In genomic region chr10:63247457-63247856, GRCm38 (mm10) we compare ENCODE assay signal across 24 mouse cellular contexts. TPM values are rescaled to one million over a fixed set of nuclear protein-coding genes. Genes with fewer than 3 reads are reported as not detected.
DNase-seq lines count a peak whose midpoint lies in the region; TF ChIP-seq lines count a peak whose summit lies in the region.
"Had no signal": no experiment of that assay in that cellular context is flagged by ENCODE, and none has a peak within 500 bp of the region (broad histone marks: within the 10 kb centered on the region; RNA-seq: fewer than 3 reads in every experiment).

No protein-coding gene starts in this region.

- H3K27me3 ChIP-seq in liver, adult 2 months (ENCODE audit: control insufficient read depth, insufficient read depth, low read length): no peaks in the 10 kb centered on the region
- H3K27me3 ChIP-seq in CH12.LX (replicated peaks): no peaks in the 10 kb centered on the region
- H3K27me3 ChIP-seq: embryonic facial prominence, embryonic 15.5 days; midbrain, embryonic 15.5 days had no signal

- no peak for TF ChIP-seq RAD21 in CH12.LX (IDR thresholded peaks at IDR 0.05; ENCODE audit: low read depth, low read length)

- peak overlapping the region; percentile 34 for H3K27ac ChIP-seq in liver, adult 2 months (replicated peaks; ENCODE audit: insufficient read depth, low read depth, low read length)
- no peak overlapping the region for H3K27ac ChIP-seq in CH12.LX (ENCODE audit: insufficient read depth, low read depth)
- H3K27ac ChIP-seq: embryonic facial prominence, embryonic 15.5 days; hindbrain, embryonic 10.5 days; hindbrain, postnatal 0 days; midbrain, embryonic 15.5 days; stomach, postnatal 0 days had no signal

- peaks cover 11% of the 10 kb centered on the region; the same call in 1 of the 2 replicates for H3K4me1 ChIP-seq in liver, adult 2 months (ENCODE audit: control insufficient read depth, insufficient read depth, low read length)
- peaks cover 0 to 28% of the 10 kb centered on the region in 2 experiments; a peak in 2 of 4 replicates for H3K4me1 ChIP-seq in CH12.LX (ENCODE audit: control insufficient read depth in 1 of 2, insufficient read depth in 2 of 2)

- peak overlapping the region; percentile 94 for H3K4me2 ChIP-seq in CH12.LX (ENCODE audit: insufficient read depth, low read depth, poor library complexity, severe bottlenecking)
- H3K4me2 ChIP-seq: embryonic facial prominence, embryonic 15.5 days; midbrain, embryonic 15.5 days had no signal

- H3K9ac ChIP-seq in liver, adult 2 months (ENCODE audit: low read depth, low read length): no peak overlapping the region
- peak overlapping the region; percentile 1; the same call in 1 of the 2 replicates for H3K9ac ChIP-seq in CH12.LX (ENCODE audit: insufficient read depth, low read depth)
- H3K9ac ChIP-seq: embryonic facial prominence, embryonic 15.5 days; midbrain, embryonic 15.5 days had no signal

- 13% methylated on average over 7 of the region's 7 CpGs for WGBS in liver, adult 2 months

- peak; percentile 92 for DNase-seq in liver, adult 2 months (ENCODE audit: extremely low read depth, low read depth, low spot score)
- DNase-seq in liver: no peak
- DNase-seq in CH12.LX (ENCODE audit: extremely low read depth): no peak
- peak; percentile 51 for DNase-seq in fat pad, adult 2 months (ENCODE audit: extremely low read depth, low read depth, low spot score)
- peak; percentile 59 for DNase-seq in lung, postnatal 36 days
- DNase-seq in layer of hippocampus, adult 11-12 months (ENCODE audit: low spot score): no peak
- DNase-seq in B cell, adult 2 months: no peak
- DNase-seq in layer of hippocampus, adult 9-11 months: no peak
- DNase-seq: adrenal gland, postnatal 14 days; cerebellum, adult 11 months; cerebellum, postnatal 14 days; kidney, adult 11 months; layer of hippocampus, postnatal 36 days; left cerebral cortex, postnatal 4 days; right cerebral cortex, postnatal 4 days; thymus, postnatal 14 days had no signal

- peaks cover 27% of the 10 kb centered on the region for H3K36me3 ChIP-seq in liver, adult 2 months (ENCODE audit: control insufficient read depth, insufficient read depth, low read length)
- H3K36me3 ChIP-seq in CH12.LX (replicated peaks in 1 of 2; ENCODE audit: control insufficient read depth in 1 of 2, insufficient read depth in 1 of 2, low read length in 1 of 2): peaks cover 15 to 39% of the 10 kb centered on the region in 2 experiments

- dilution Hi-C loops in CH12.LX (cut with MboI; ENCODE audit: extremely low pct_ligation_motif_present, extremely low pct_unique_long_range_greater_than_20kb, low sequenced_read_pairs): no loop called here

- no peak for TF ChIP-seq POLR2A in liver, adult 2 months (IDR thresholded peaks at IDR 0.05; ENCODE audit: extremely low read depth, insufficient read depth, low read length)
- no peak for TF ChIP-seq POLR2A in CH12.LX (IDR thresholded peaks at IDR 0.05; ENCODE audit: low read depth, low read length)

- no peak for TF ChIP-seq CTCF in liver, adult 2 months (IDR thresholded peaks at IDR 0.05; ENCODE audit: low read depth, low read length)
- TF ChIP-seq CTCF in CH12.LX (conservative IDR thresholded peaks at IDR 0.05 in 1 of 2, IDR thresholded peaks at IDR 0.05 in 1 of 2; ENCODE audit: low read depth in 2 of 2, low read length in 2 of 2): no peak

- no peaks in the 10 kb centered on the region for H3K9me3 ChIP-seq in CH12.LX (replicated peaks; ENCODE audit: low read length)
- H3K9me3 ChIP-seq: embryonic facial prominence, embryonic 15.5 days; hindbrain, embryonic 10.5 days; midbrain, embryonic 15.5 days had no signal

- H3K79me2 ChIP-seq in liver, adult 2 months (ENCODE audit: control insufficient read depth, insufficient read depth, low read length): peaks cover 6% of the 10 kb centered on the region; the same call in 1 of the 2 replicates
- H3K79me2 ChIP-seq in CH12.LX (replicated peaks; ENCODE audit: control insufficient read depth, extremely low read depth, insufficient read depth, poor library complexity, severe bottlenecking): peaks cover 54% of the 10 kb centered on the region

- in situ Hi-C loops in CH12.LX (cut with MboI; ENCODE audit: low pct_ligation_motif_present, low pct_unique_long_range_greater_than_20kb, low sequenced_read_pairs): no loop called here

- no peak overlapping the region for H3K4me3 ChIP-seq in liver, adult 2 months (ENCODE audit: insufficient read depth, low read depth, low read length)
- H3K4me3 ChIP-seq in CH12.LX (replicated peaks in 1 of 3; ENCODE audit: low read depth in 2 of 3, low read length in 2 of 3, poor library complexity in 1 of 3): peak overlapping the region in 2 of 3 experiments; percentile 2 to 23
- H3K4me3 ChIP-seq: embryonic facial prominence, embryonic 15.5 days; hindbrain, embryonic 10.5 days; midbrain, embryonic 15.5 days had no signal

- no peak for TF ChIP-seq EP300 in CH12.LX (IDR thresholded peaks at IDR 0.05; ENCODE audit: low read length)

TF ChIP-seq in CH12.LX, 34 proteins besides CTCF, POLR2A, EP300 and RAD21:
- peak; percentile 67; the same call in 1 of the 2 replicates for TF ChIP-seq MXI1 (IDR thresholded peaks at IDR 0.05; ENCODE audit: low read depth, low read length)
- no peak for TF ChIP-seq MEF2A (IDR thresholded peaks at IDR 0.05; ENCODE audit: borderline replicate concordance, low read depth, low read length)

RNA-seq across cellular contexts. Expression of gene Herc4, which starts 3.8 kb away (rescaled TPM):
- 58.5 and 62.2 TPM in 2 replicates for total RNA-seq in liver, adult 2 months (2014; rRNA removed)
- 8.3 and 9.0 TPM in 2 replicates for polyA plus RNA-seq in liver, adult 2 months (2012; rRNA removed)
- total RNA-seq in CH12.LX (2012; rRNA removed): 36.6 TPM in 2 replicates
- 96.1 and 101 TPM in 2 replicates for total RNA-seq in CH12.LX (2014; rRNA removed)
- polyA plus RNA-seq in CH12.LX (2012; ENCODE audit: insufficient read length, low read depth): 56.2 and 68.1 TPM in 2 replicates

RNA-seq across cellular contexts. Expression of gene Mypn, which starts 43.7 kb away (rescaled TPM):
- under 0.01 TPM in 1 of 2 replicates, not detected in the other for total RNA-seq in liver, adult 2 months (2014; rRNA removed)
- 0.12 TPM in 1 of 2 replicates, not detected in the other for polyA plus RNA-seq in liver, adult 2 months (2012; rRNA removed)
- total RNA-seq in CH12.LX (2012; rRNA removed) (0.08 and 0.17 TPM in 2 replicates), CH12.LX (2014; rRNA removed) (0.39 and 0.47 TPM in 2 replicates)
- polyA plus RNA-seq in CH12.LX (2012; ENCODE audit: insufficient read length, low read depth): 0.46 and 0.81 TPM in 2 replicates
- total RNA-seq: megakaryocyte-erythroid progenitor cell, adult 5-6 weeks; neutrophil, adult 5-6 weeks had no signal
- polyA plus RNA-seq: forebrain, embryonic 11.5 days had no signal

Comparison
In these comparisons a context has a peak if more than half of its experiments do, and no peak if none do; other contexts are left out.
1. DNase-seq: peak in liver, adult 2 months (single experiment), fat pad, adult 2 months (single experiment) and lung, postnatal 36 days (single experiment); none in liver (single experiment), CH12.LX (single experiment), layer of hippocampus, adult 11-12 months (single experiment), B cell, adult 2 months (0 of 2) and layer of hippocampus, adult 9-11 months (single experiment).